Mouse (Mus musculus): ENCODE results near the gene Prkra. TPM values are rescaled to one million over a fixed set of nuclear protein-coding genes. Genes with fewer than 3 reads are reported as not detected.

Prkra gene
- polyA plus RNA-seq, 1 experiment from 2014 or later: 7.2 TPM

DNA sequence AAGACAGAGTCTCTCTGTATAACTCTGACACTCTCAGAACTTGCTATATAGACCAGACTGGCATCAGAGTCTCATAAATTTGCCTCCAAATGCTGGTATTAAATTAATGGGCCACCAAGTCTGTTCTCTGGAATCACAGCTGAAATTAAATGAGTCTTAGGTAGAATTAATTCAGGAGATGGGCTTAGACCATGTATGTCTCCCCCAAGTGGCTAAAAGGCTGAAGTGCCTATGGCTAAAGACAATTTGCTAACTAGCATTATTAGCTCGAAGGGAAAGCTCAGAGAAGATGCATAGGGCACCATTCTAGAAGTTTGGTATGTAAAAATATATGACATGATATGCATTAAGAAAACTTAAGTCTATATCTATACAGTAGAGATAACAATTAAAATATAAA, 29.7 kb downstream of the Prkra start:
- Histone ChIP-seq H3K36me3 (replicated peaks) (no peaks in the 10 kb centered on the region), H3K9ac (no peak overlapping the region), H3K27ac (replicated peaks) (no peak overlapping the region), H3K9me3 (replicated peaks) (no peaks in the 10 kb centered on the region), H3K4me3 (replicated peaks) (no peak overlapping the region), H3K4me1 (replicated peaks) (no peaks in the 10 kb centered on the region), H3K4me2 (no peak overlapping the region), H3K27me3 (no peaks in the 10 kb centered on the region)
- 28% methylated on average over 1 of the region's 1 CpGs for WGBS (ENCODE audit: insufficient replicate concordance)
- no peak for ATAC-seq (ENCODE audit: insufficient read depth)

DNA sequence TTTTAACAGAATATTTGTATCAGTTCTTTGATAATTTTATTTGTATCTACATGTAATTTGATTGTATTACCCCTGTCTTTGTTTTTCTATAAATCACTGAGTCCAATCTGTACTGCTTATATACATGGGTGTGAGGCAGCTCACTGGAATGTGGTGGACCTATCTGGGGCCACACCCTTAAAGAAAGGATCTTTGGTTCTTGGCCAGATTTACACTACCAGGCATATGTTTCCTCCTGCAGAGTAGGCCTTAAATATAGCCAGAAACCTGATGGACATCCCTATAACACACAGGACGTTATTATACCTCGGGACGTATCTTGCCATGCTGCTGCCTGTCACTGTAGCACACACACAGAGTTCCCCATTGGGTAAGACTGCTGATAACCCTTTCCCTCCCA, 35.8 kb downstream of the Prkra start:
- ATAC-seq (ENCODE audit: insufficient read depth): no peak
- no peaks in the 10 kb centered on the region for H3K4me1 ChIP-seq (replicated peaks)
- H3K27me3 ChIP-seq: no peaks in the 10 kb centered on the region
- H3K9me3 ChIP-seq (replicated peaks): no peaks in the 10 kb centered on the region
- WGBS (ENCODE audit: insufficient replicate concordance): 63% methylated on average over 3 of the region's 3 CpGs
- no peak overlapping the region for H3K4me2 ChIP-seq
- H3K9ac ChIP-seq: no peak overlapping the region
- H3K36me3 ChIP-seq (replicated peaks): no peaks in the 10 kb centered on the region
- no peak overlapping the region for H3K4me3 ChIP-seq (replicated peaks)
- H3K27ac ChIP-seq (replicated peaks): no peak overlapping the region

DNA sequence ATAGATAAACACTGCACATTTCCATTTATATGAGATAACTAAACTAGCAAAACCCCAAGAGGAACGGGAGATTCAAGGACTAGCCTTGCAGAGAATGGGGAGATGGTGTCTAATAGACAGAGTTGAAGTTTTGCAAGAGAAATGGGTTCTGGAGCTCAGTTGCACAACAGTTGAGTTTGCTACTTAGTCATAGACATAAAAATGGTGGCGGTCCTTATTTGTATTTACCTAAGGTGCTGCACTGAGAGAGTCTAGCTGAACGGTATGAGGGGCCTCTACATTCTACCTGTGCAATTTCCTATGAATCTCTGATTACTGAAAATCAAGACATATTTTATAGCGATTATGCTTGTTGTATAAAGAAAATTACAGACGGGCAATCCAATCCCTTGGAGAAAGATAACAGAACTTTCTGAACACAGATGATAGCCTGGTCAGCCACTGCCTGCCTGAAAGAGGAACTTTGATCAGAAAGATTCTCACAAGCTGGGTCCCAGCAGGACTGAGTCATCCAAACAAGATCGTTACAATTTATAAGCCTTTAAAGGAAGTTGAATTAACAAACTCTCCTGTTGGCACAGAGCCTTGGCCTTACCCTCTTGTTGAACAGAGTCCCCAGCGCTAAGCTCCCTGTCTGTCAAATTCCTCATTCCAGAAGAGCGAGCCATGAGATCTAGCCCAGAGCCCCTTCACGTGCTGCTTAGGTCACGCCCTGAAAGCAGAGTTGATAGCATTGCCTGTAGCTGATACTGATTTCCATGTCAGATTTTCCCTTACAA, 37.3 kb downstream of the Prkra start:
- H3K9me3 ChIP-seq (replicated peaks): no peaks in the 10 kb centered on the region
- ATAC-seq (ENCODE audit: insufficient read depth): no peak
- no peak overlapping the region for H3K27ac ChIP-seq (replicated peaks)
- H3K27me3 ChIP-seq: no peaks in the 10 kb centered on the region
- H3K9ac ChIP-seq: no peak overlapping the region
- H3K4me1 ChIP-seq (replicated peaks): no peaks in the 10 kb centered on the region
- 54% methylated on average over 10 of the region's 10 CpGs for WGBS (ENCODE audit: insufficient replicate concordance)
- H3K4me2 ChIP-seq: no peak overlapping the region
- H3K4me3 ChIP-seq (replicated peaks): no peak overlapping the region
- no peaks in the 10 kb centered on the region for H3K36me3 ChIP-seq (replicated peaks)

DNA sequence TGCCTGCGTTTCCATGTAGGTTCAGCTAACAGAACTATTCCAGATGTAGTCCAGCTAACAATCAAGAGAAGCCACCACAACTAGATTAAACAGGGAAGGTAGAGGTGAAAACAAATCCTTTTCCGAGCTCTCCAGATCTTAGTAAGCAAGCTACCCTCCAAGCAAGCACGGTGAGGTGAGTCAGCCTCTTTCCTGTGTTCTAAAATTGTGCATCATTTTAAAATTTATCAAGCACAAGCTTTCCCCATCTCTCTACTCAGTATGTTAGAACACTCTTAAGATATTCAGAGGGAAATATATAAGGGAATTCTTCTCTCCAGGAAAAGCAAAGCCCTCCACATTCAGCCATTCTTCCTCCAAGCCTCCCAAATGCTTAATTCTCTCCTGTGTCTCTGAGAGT, 41.1 kb downstream of the Prkra start:
- Histone ChIP-seq H3K4me1 (replicated peaks) (no peaks in the 10 kb centered on the region), H3K9me3 (replicated peaks) (no peaks in the 10 kb centered on the region), H3K27me3 (no peaks in the 10 kb centered on the region), H3K4me3 (replicated peaks) (no peak overlapping the region), H3K4me2 (no peak overlapping the region), H3K27ac (replicated peaks) (no peak overlapping the region), H3K9ac (no peak overlapping the region), H3K36me3 (replicated peaks) (no peaks in the 10 kb centered on the region)
- ATAC-seq (ENCODE audit: insufficient read depth): no peak
- 64% methylated on average over 3 of the region's 3 CpGs for WGBS (ENCODE audit: insufficient replicate concordance)

DNA sequence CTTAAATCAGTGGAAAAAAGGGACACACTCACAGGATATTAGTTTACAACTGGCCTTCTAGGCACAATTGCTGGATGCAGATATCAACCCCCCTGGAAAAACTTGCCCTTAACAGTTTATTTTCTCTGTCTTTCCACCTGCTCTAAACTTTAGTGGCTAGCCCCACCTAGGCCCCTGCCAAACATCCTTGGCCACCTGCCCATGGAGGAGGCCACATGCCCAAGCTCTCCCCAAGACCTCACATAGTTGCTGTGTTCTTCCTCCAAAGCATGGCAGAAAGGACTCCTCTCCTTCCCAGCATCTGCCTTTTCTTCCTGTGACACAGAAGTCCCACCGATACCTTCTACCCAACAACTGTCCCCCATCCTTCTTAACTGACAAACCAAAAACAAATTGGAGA, 45.6 kb downstream of the Prkra start:
- Histone ChIP-seq H3K36me3 (replicated peaks) (no peaks in the 10 kb centered on the region), H3K27ac (replicated peaks) (no peak overlapping the region), H3K9ac (no peak overlapping the region), H3K27me3 (no peaks in the 10 kb centered on the region), H3K4me3 (replicated peaks) (no peak overlapping the region), H3K4me2 (no peak overlapping the region), H3K4me1 (replicated peaks) (no peaks in the 10 kb centered on the region), H3K9me3 (replicated peaks) (no peaks in the 10 kb centered on the region)
- WGBS (ENCODE audit: insufficient replicate concordance): 79% methylated on average over 1 of the region's 1 CpGs
- no peak for ATAC-seq (ENCODE audit: insufficient read depth)

- 52% methylated on average over 5 of the region's 5 CpGs for WGBS (ENCODE audit: insufficient replicate concordance)
- Histone ChIP-seq H3K27ac (replicated peaks) (no peak overlapping the region), H3K4me2 (no peak overlapping the region), H3K9ac (no peak overlapping the region), H3K36me3 (replicated peaks) (no peaks in the 10 kb centered on the region), H3K9me3 (replicated peaks) (no peaks in the 10 kb centered on the region), H3K27me3 (no peaks in the 10 kb centered on the region), H3K4me3 (replicated peaks) (no peak overlapping the region), H3K4me1 (replicated peaks) (no peaks in the 10 kb centered on the region)
- no peak for ATAC-seq (ENCODE audit: insufficient read depth)
Measured at GRCm38 (mm10) chr2:76599214-76599613, 48.6 kb downstream of the Prkra start.

GRCm38 (mm10) chr2:76597521-76597920, 50.3 kb downstream of the Prkra start:
- H3K36me3 ChIP-seq (replicated peaks): no peaks in the 10 kb centered on the region
- ATAC-seq (ENCODE audit: insufficient read depth): no peak
- no peak overlapping the region for H3K27ac ChIP-seq (replicated peaks)
- H3K9ac ChIP-seq: no peak overlapping the region
- WGBS (ENCODE audit: insufficient replicate concordance): 67% methylated on average over 11 of the region's 11 CpGs
- H3K27me3 ChIP-seq: no peaks in the 10 kb centered on the region
- no peaks in the 10 kb centered on the region for H3K9me3 ChIP-seq (replicated peaks)
- no peaks in the 10 kb centered on the region for H3K4me1 ChIP-seq (replicated peaks)
- H3K4me2 ChIP-seq: no peak overlapping the region
- H3K4me3 ChIP-seq (replicated peaks): no peak overlapping the region

GRCm38 (mm10) chr2:76592401-76592924, 55.4 kb downstream of the Prkra start:
- Histone ChIP-seq H3K9ac (no peak overlapping the region), H3K36me3 (replicated peaks) (no peaks in the 10 kb centered on the region), H3K4me1 (replicated peaks) (no peaks in the 10 kb centered on the region), H3K27me3 (no peaks in the 10 kb centered on the region), H3K27ac (replicated peaks) (no peak overlapping the region), H3K4me2 (no peak overlapping the region), H3K9me3 (replicated peaks) (no peaks in the 10 kb centered on the region), H3K4me3 (replicated peaks) (no peak overlapping the region)
- ATAC-seq (ENCODE audit: insufficient read depth): no peak
- 51% methylated on average over 3 of the region's 3 CpGs for WGBS (ENCODE audit: insufficient replicate concordance)

GRCm38 (mm10) chr2:76590221-76590620, 57.6 kb downstream of the Prkra start:
- Histone ChIP-seq H3K27me3 (no peaks in the 10 kb centered on the region), H3K4me1 (replicated peaks) (no peaks in the 10 kb centered on the region), H3K36me3 (replicated peaks) (no peaks in the 10 kb centered on the region), H3K4me2 (no peak overlapping the region), H3K9ac (no peak overlapping the region), H3K9me3 (replicated peaks) (no peaks in the 10 kb centered on the region), H3K27ac (replicated peaks) (no peak overlapping the region), H3K4me3 (replicated peaks) (no peak overlapping the region)
- WGBS (ENCODE audit: insufficient replicate concordance): 61% methylated on average over 7 of the region's 7 CpGs
- no peak for ATAC-seq (ENCODE audit: insufficient read depth)

GRCm38 (mm10) chr2:76586906-76587305, 60.9 kb downstream of the Prkra start:
- no peak for ATAC-seq (ENCODE audit: insufficient read depth)

GRCm38 (mm10) chr2:76585090-76585489, 62.7 kb downstream of the Prkra start:
- no peaks in the 10 kb centered on the region for H3K4me1 ChIP-seq (replicated peaks)
- H3K4me2 ChIP-seq: no peak overlapping the region
- H3K36me3 ChIP-seq (replicated peaks): no peaks in the 10 kb centered on the region
- no peak overlapping the region for H3K27ac ChIP-seq (replicated peaks)
- no peaks in the 10 kb centered on the region for H3K9me3 ChIP-seq (replicated peaks)
- H3K4me3 ChIP-seq (replicated peaks): no peak overlapping the region
- WGBS (ENCODE audit: insufficient replicate concordance): 86% methylated on average over 13 of the region's 13 CpGs
- no peaks in the 10 kb centered on the region for H3K27me3 ChIP-seq
- ATAC-seq (ENCODE audit: insufficient read depth): no peak
- no peak overlapping the region for H3K9ac ChIP-seq

More at GRCm38 (mm10) chr2:76586906-76587305, 60.9 kb downstream of the Prkra start:
- Histone ChIP-seq H3K9ac (no peak overlapping the region), H3K27me3 (no peaks in the 10 kb centered on the region), H3K9me3 (replicated peaks) (no peaks in the 10 kb centered on the region), H3K27ac (replicated peaks) (no peak overlapping the region), H3K4me3 (replicated peaks) (no peak overlapping the region), H3K4me2 (no peak overlapping the region), H3K4me1 (replicated peaks) (no peaks in the 10 kb centered on the region), H3K36me3 (replicated peaks) (no peaks in the 10 kb centered on the region)
- WGBS (ENCODE audit: insufficient replicate concordance): 64% methylated on average over 10 of the region's 10 CpGs

All from liver, embryonic 15.5 days (tissue).